Mouse (Mus musculus) heart, embryonic 11.5 days (tissue): ENCODE results near the gene Ttc1. TPM values are rescaled to one million over a fixed set of nuclear protein-coding genes. Genes with fewer than 3 reads are reported as not detected.

Source experiments
- ATAC-seq: fragments of 200-750 bp; cut with Nextera tagmentation; replicated peaks from 2 replicates; pipeline ENCODE4 v1.8.0; 2017; ENCODE audit warnings: moderate library complexity; ENCODE audit not compliant: insufficient number of reproducible peaks, low FRiP score, low TSS enrichment
- H3K27ac ChIP-seq: fragments of 300-500 bp; sonication (generic); 2 replicates; pipeline ENCODE4 v1.5.1; 2014; ENCODE audit warnings: mild to moderate bottlenecking, low read depth, low read length
- H3K27me3 ChIP-seq: fragments of 300-500 bp; sonication (generic); 2 replicates; pipeline ENCODE4 v1.6.1; 2014; ENCODE audit warnings: mild to moderate bottlenecking, low read length, mixed read lengths; ENCODE audit not compliant: control insufficient read depth, insufficient read depth
- H3K36me3 ChIP-seq: fragments of 300-500 bp; sonication (generic); 2 replicates; pipeline ENCODE4 v1.6.1; 2014; ENCODE audit warnings: mild to moderate bottlenecking, low read length, moderate library complexity, mixed read lengths; ENCODE audit not compliant: control insufficient read depth, insufficient read depth
- H3K4me1 ChIP-seq: fragments of 300-500 bp; sonication (generic); 2 replicates; pipeline ENCODE4 v1.6.1; 2014; ENCODE audit warnings: low read length; ENCODE audit not compliant: control insufficient read depth, insufficient read depth
- H3K4me2 ChIP-seq: fragments of 300-500 bp; sonication (generic); 2 replicates; pipeline ENCODE4 v1.6.1; 2014; ENCODE audit warnings: mild to moderate bottlenecking, moderate library complexity
- H3K4me3 ChIP-seq: fragments of 300-500 bp; sonication (generic); 2 replicates; pipeline ENCODE4 v1.5.1; 2014; ENCODE audit warnings: low read depth, low read length
- H3K9ac ChIP-seq: fragments of 300-500 bp; sonication (generic); 2 replicates; pipeline ENCODE4 v1.6.1; 2014; ENCODE audit warnings: mild to moderate bottlenecking, low read depth, low read length, moderate library complexity
- H3K9me3 ChIP-seq: fragments of 300-500 bp; sonication (generic); replicated peaks from 2 replicates; pipeline ENCODE4 v1.6.1; 2016; ENCODE audit warnings: low read length; ENCODE audit not compliant: control insufficient read depth
- WGBS: fragments of 180-500 bp; shearing (Covaris S2); extraction: QIAGEN DNeasy Blood & Tissue Kit; methylation state at CpG from one replicate; pipeline ENCODE4 v1.1.7; 2014; ENCODE audit not compliant: insufficient replicate concordance; 5-methylcytosine and 5-hydroxymethylcytosine counted together
- polyA plus RNA-seq: library from polyadenylated mRNA; unstranded; fragments of >200 nt; fragmentation: Nextera tagmentation; extraction: Ambion mirVana; gene quantifications from 2 replicates; pipeline ENCODE4 v1.2.1, GENCODE M21; 2014

Ttc1 gene
- polyA plus RNA-seq: 57.5 and 58.8 TPM in 2 replicates

DNA sequence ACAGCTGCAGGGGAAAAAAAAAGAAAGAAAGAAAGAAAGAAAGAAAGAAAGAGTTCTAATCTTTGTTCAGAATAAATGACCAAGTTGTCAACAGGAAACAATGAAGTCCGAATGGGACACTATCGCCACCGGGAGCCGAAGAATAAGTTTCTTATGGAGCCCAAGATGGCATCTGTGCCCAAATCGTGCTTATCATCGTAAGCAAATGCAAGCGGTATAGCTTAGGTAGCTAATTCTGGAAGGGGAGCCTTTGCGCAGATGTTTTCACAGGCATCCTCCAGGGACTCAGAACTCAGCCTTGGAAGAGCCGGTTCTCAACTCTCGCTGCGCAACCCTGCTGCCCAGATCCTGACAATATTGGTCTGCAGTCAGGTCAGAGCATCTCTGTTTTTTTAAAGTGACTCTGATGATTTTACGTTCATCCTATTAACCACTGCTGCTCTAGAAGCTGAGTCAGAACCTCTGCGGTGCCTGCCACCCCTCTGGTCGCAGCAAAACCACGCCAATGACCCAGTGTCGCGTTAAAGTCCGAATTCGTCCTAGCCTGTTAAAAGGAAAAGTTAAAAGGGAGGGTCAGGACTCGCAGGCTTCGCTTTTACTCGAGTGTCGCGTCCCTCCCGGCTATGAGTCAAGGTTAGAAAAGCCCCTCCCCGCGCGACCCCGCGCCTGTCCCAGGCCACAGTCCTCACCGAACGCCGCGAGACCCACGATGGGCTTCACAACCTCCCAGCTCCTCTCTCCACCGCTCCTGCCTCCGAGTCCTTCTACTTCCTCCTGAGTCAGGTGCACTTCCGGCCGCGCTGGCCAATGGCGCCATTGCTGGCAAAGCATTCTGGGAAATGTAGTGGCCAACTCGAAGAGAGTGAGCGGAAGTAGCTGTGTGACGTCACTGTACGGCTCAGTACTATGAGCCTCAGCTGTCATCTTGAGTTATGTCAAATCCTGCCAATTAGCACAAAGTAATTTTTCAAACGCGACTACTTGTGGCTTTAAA, at the start of gene Ttc1:
Ttc1 (minus strand) TSS at position 776 of the 994 bp plus-strand sequence.
- peak; percentile 95 for ATAC-seq
- Histone ChIP-seq H3K27ac (peak within 1 kb of the TSS; percentile 64), H3K4me2 (peak within 1 kb of the TSS; percentile 81), H3K27me3 (no peaks in the 10 kb centered on the region), H3K36me3 (peaks cover 7% of the 10 kb centered on the region), H3K4me3 (peak within 1 kb of the TSS; percentile 82), H3K4me1 (peaks cover 4% of the 10 kb centered on the region; the same call in 1 of the 2 replicates), H3K9me3 (no peaks in the 10 kb centered on the region), H3K9ac (peak within 1 kb of the TSS; percentile 80)
- 4% methylated on average over 47 of the region's 47 CpGs for WGBS

DNA sequence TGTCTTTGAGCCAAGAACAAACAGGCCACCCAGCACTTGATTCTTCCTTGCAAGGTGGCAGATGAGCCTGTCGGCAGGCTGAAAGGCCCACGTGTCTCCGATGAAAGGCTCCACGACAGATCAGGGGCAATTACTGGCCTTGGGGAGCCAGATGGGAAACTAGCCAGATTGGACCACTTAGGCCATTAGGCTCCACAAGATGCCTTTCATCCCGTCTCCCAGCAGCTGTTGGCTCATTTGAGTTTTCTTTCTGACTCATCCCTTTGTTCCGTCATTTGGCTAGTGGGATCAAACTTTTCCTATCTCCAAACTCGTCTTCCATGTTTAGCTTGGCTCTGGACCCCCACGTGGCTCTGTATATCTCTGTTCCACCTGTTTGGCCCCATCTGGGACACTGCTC, 48.2 kb upstream of the Ttc1 start:
- Histone ChIP-seq H3K9me3 (no peaks in the 10 kb centered on the region), H3K36me3 (no peaks in the 10 kb centered on the region), H3K27ac (no peak overlapping the region), H3K4me2 (no peak overlapping the region), H3K4me1 (no peaks in the 10 kb centered on the region), H3K9ac (no peak overlapping the region), H3K4me3 (no peak overlapping the region), H3K27me3 (no peaks in the 10 kb centered on the region)
- no peak for ATAC-seq
- WGBS: 62% methylated on average over 8 of the region's 8 CpGs

DNA sequence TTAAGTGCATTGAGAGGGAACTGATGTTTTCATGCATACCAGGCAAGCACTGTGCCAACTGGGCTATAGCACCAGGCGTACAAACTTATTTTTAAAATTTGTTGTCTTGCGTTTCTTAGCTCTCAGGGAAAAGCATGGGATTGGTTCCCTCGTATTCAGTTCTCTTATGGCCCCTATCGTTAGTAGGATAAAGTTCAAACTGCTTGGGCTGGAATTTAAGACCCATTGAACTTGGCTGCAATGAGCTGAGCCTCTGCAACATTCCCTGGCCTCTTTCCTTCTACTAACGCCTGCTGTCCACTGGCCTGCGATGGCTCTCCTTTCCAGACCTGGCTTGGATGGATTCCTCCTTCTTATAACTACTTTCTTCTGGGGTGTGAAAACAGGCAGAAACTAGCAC, 42.6 kb upstream of the Ttc1 start:
- no peaks in the 10 kb centered on the region for H3K4me1 ChIP-seq
- no peaks in the 10 kb centered on the region for H3K36me3 ChIP-seq
- no peak overlapping the region for H3K9ac ChIP-seq
- 77% methylated on average over 6 of the region's 6 CpGs for WGBS
- H3K27ac ChIP-seq: no peak overlapping the region
- no peak overlapping the region for H3K4me3 ChIP-seq
- no peaks in the 10 kb centered on the region for H3K9me3 ChIP-seq
- H3K4me2 ChIP-seq: no peak overlapping the region
- no peaks in the 10 kb centered on the region for H3K27me3 ChIP-seq
- no peak for ATAC-seq

DNA sequence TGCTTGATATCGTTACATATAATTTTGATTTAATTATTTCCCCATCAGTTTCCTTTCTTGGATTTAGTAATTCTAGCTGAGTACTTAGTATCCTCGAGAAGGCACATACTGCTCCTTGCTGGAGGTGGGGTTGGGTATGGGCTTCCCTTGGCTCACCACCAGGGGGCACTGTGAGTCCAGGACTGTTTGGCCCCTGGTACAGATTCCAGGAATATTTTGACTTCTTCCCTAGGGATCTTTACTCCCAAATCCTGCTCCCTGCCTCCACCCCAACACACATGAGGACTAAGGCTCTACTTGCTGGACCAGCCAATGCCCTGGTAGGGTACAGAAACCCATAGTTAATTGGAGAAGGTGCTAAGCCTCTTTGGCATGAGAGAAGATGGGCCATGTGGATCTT, 36.0 kb upstream of the Ttc1 start:
- H3K4me3 ChIP-seq: no peak overlapping the region
- no peak overlapping the region for H3K4me2 ChIP-seq
- no peak overlapping the region for H3K9ac ChIP-seq
- WGBS: 14% methylated on average over 2 of the region's 2 CpGs
- no peaks in the 10 kb centered on the region for H3K9me3 ChIP-seq
- no peaks in the 10 kb centered on the region for H3K4me1 ChIP-seq
- H3K27me3 ChIP-seq: no peaks in the 10 kb centered on the region
- ATAC-seq: peak; percentile 68; the same call in 1 of the 2 replicates
- no peaks in the 10 kb centered on the region for H3K36me3 ChIP-seq
- no peak overlapping the region for H3K27ac ChIP-seq

DNA sequence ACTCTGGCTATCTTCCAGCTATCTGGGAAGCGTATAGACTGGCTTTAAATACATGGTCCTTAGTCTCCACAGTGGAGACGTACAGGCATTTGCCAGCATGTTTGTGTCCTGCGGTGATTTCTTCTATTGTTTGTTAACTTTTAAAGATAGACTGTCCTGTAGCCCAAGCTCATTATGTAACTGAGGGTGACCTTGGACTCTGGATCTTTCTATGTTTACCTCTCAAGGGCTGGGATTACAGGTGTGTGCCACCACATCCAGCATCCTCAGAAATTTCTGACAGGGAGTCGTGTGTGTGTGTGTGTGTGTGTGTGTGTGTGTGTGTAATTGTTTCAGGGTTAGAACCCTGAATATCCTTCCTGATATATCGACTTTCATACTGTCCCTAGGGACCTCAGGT, 35.3 kb upstream of the Ttc1 start:
- Histone ChIP-seq H3K27ac (no peak overlapping the region), H3K9ac (no peak overlapping the region)
- WGBS: 74% methylated on average over 5 of the region's 5 CpGs

DNA sequence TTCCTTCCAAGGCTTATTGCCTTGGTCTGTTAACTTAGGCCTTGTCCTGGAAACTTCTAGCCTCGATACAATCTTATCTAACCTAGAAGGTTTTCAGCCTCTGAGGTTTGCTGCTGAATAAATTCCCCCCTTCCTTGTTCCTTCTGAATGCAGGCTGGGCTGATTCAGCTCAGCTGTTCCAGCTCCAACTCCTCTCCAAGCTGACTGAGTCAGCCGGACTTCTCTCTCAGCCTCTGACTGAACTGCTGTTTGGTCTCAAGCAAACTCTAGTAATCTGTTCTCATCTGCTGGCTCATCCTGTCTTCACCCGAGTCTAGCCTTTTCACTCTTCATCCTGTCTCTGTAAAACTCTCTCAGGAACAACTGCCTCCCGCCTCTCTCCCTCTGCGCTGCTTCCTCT, 31.7 kb upstream of the Ttc1 start:
- Histone ChIP-seq H3K4me2 (no peak overlapping the region), H3K4me3 (no peak overlapping the region), H3K9me3 (no peaks in the 10 kb centered on the region), H3K27me3 (peaks cover 14% of the 10 kb centered on the region), H3K4me1 (no peaks in the 10 kb centered on the region; the same call in 1 of the 2 replicates), H3K36me3 (no peaks in the 10 kb centered on the region), H3K9ac (no peak overlapping the region), H3K27ac (no peak overlapping the region)
- 54% methylated on average over 5 of the region's 5 CpGs for WGBS
- ATAC-seq: no peak

More for the DNA sequence above, 35.3 kb upstream of the Ttc1 start:
- Histone ChIP-seq H3K4me1 (no peaks in the 10 kb centered on the region), H3K36me3 (no peaks in the 10 kb centered on the region), H3K4me3 (no peak overlapping the region), H3K4me2 (no peak overlapping the region), H3K9me3 (no peaks in the 10 kb centered on the region), H3K27me3 (no peaks in the 10 kb centered on the region)
- ATAC-seq: no peak

DNA sequence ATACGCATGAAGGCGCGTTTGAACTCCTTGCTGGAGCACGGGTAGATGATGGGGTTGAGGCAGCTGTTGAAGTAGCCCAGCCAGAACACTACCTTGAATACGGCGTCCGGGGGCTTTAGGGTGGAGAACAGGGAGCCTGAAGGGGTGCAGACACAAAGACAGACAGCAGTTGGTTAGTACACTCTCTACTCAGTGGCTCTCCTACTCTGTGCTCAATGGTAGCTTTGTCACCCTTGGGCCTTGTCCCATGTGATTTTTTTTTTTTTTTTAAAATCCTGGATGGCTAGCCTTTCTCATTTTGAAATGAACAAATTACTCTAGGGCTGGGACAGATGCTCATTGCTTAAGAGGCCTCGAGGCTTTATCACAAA, 28.5 kb upstream of the Ttc1 start:
- Histone ChIP-seq H3K27ac (no peak overlapping the region), H3K4me3 (peak overlapping the region; percentile 35), H3K4me2 (peak overlapping the region; percentile 67), H3K36me3 (no peaks in the 10 kb centered on the region), H3K27me3 (peaks cover 17% of the 10 kb centered on the region), H3K9me3 (no peaks in the 10 kb centered on the region), H3K4me1 (no peaks in the 10 kb centered on the region; the same call in 1 of the 2 replicates), H3K9ac (peak overlapping the region; percentile 29; the same call in 1 of the 2 replicates)
- no peak for ATAC-seq
- WGBS: 17% methylated on average over 8 of the region's 8 CpGs

DNA sequence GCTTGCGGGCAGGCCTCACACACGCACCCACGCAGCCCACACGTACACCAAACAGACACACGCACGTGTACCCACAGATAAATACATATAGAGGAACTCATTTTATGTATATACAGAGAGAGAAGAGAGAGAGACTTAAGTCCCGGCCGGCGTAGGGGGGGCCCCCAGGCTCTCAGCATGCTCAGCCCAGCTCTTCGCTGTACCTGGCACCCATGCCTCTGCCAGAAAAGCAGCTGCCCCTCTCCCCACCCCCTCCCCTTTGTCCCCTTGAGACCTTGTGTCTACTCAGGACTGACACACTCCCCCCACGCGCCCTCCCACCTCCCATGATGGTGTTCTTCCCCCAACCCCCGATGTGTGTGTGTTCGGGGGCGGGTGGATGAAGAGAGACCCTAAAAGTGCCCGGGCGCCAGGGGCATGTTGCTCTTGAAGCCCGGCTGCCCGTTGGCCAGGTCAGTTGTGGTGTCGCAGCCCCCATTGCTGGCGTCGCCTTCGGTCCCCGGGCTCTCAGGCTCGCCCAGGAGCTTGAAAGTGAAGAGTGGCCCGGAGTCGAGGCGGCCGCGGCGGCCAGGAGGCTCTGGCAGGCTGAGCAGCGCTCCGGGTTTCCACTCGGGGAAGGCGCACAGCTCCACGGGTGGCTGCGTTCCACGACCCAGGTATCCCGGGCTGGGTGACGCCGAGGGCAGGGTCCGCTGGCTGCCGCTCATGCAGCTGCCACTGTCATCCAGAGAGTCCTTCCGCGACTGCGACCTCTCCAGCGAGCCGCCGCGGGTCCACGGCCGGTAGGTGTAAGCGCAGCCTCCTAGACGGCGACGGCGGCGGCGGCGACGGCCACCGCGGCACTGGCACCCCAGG, 27.9 kb upstream of the Ttc1 start:
- Histone ChIP-seq H3K9ac (peak overlapping the region; percentile 29; the same call in 1 of the 2 replicates), H3K27ac (no peak overlapping the region), H3K27me3 (peaks cover 17% of the 10 kb centered on the region), H3K9me3 (no peaks in the 10 kb centered on the region), H3K4me1 (no peaks in the 10 kb centered on the region; the same call in 1 of the 2 replicates), H3K4me2 (peak overlapping the region; percentile 67), H3K36me3 (no peaks in the 10 kb centered on the region), H3K4me3 (peak overlapping the region; percentile 35)
- no peak; the same call in 1 of the 2 replicates for ATAC-seq
- 12% methylated on average over 63 of the region's 63 CpGs for WGBS
